Mouse (Mus musculus) mesoderm, embryonic 11.5 days (tissue): ENCODE results near the gene Vmn1r101.
"Not testable (repeated sequence)": the region's sequence is repeated elsewhere in the genome, so short reads cannot be mapped to it uniquely, and the experiment has no call there.

ENCODE experiments used
- DNase-seq: peaks from one replicate; pipeline ENCODE4 v3.0.0-alpha.2; 2012; ENCODE audit warnings: low read depth, low spot score

Vmn1r101 gene

DNA sequence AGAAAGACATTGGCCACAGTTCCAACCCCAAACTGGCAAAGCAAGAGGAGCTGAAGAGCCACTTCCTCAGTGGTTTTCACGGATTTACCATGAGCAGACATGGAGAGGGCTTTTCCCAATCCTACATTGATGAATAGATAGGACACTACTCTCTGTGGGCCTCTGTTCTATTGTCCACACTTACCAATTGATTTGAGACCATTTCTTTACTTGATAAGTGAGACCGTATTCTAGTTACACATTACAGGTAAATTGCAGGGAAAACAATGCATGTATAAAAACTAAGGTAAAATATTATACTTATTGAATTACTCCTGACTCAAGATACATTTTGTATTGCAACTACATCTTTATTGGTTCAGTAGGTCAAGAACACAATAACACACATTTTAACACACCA lies at the start of gene Vmn1r101:
Vmn1r101 (minus strand) TSS at position 101 of the 400 bp plus-strand sequence.
- DNase-seq = not testable (repeated sequence)

DNA sequence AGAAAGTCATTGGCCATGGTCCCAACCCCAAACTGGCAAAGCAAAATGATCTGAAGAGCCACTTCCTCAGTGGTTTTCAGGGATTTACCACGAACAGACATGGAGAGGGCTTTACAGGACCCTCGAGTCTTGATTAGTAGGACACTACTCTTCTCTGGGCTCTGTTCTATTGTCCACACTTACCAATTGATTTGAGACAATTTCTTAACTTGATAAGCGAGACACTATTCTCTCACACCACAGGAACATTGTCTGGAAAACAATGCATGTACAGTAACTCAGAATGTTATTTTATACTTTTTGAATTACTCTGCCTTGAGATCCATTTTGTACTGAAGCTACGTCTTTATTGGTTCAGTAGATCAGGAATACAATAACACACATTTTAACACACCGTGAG lies 32.4 kb upstream of the Vmn1r101 start, which contains the start of gene Gm10670:
Gm10670 (minus strand) TSS at position 101 of the 400 bp plus-strand sequence.
- DNase-seq = not testable (repeated sequence)

DNA sequence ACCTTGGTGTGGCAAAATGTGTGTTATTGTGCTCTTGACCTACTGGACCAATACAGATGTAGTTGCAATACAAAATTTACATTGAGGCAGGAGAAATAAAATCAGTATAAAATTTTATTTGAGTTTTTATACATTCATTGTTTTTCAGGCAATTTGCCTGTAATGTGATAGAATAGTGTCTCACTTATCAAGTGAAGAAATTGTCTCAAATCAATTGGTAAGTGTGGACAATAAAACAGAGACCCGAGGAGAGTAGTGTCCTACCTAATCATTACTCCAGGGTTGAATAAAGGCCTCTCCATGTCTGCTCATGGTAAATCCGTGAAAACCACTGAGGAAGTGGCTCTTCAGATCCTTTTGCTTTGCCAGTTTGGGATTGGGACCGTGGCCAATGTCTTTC lies 24.8 kb downstream of the Vmn1r101 start, which contains the start of gene Vmn1r100:
Vmn1r100 (plus strand) TSS at position 301 of the 400 bp plus-strand sequence.
- not testable (repeated sequence) for DNase-seq
